Mouse (Mus musculus) embryonic facial prominence, embryonic 13.5 days (tissue): ENCODE results near the gene Sdf4. TPM values are rescaled to one million over a fixed set of nuclear protein-coding genes. Genes with fewer than 3 reads are reported as not detected.

Experiments used
- ATAC-seq: fragments of 200-750 bp; cut with Nextera tagmentation; 2 replicates; pipeline ENCODE4 v1.8.0; 2017; ENCODE audit warnings: low read depth; ENCODE audit not compliant: insufficient number of reproducible peaks, insufficient read depth, low FRiP score, low TSS enrichment
- H3K27ac ChIP-seq: fragments of 300-500 bp; sonication (generic); 2 replicates; pipeline ENCODE4 v1.5.1; 2015; ENCODE audit warnings: moderate library complexity, mild to moderate bottlenecking, inconsistent platforms
- H3K27me3 ChIP-seq: fragments of 300-500 bp; sonication (generic); 2 replicates; pipeline ENCODE4 v1.6.1; 2015; ENCODE audit warnings: mild to moderate bottlenecking, inconsistent platforms
- H3K36me3 ChIP-seq: fragments of 300-500 bp; sonication (generic); 2 replicates; pipeline ENCODE4 v1.6.1; 2015; ENCODE audit warnings: mild to moderate bottlenecking, inconsistent platforms
- H3K4me1 ChIP-seq: fragments of 300-500 bp; sonication (generic); 2 replicates; pipeline ENCODE4 v1.6.1; 2015; ENCODE audit warnings: inconsistent platforms
- H3K4me2 ChIP-seq: fragments of 300-500 bp; sonication (generic); 2 replicates; pipeline ENCODE4 v1.6.1; 2015; ENCODE audit warnings: moderate library complexity, mild to moderate bottlenecking, inconsistent platforms
- H3K4me3 ChIP-seq: fragments of 300-500 bp; sonication (generic); 2 replicates; pipeline ENCODE4 v1.5.1; 2015; ENCODE audit warnings: mild to moderate bottlenecking, inconsistent platforms
- H3K9ac ChIP-seq: fragments of 300-500 bp; sonication (generic); 2 replicates; pipeline ENCODE4 v1.6.1; 2015; ENCODE audit warnings: mild to moderate bottlenecking, inconsistent platforms
- H3K9me3 ChIP-seq: fragments of 300-500 bp; sonication (generic); 2 replicates; pipeline ENCODE4 v1.6.1; 2016; ENCODE audit warnings: inconsistent platforms
- WGBS: fragments of 180-500 bp; shearing (Covaris S2); methylation state at CpG from one replicate; pipeline ENCODE4 v1.1.7; 2015; ENCODE audit warnings: mixed read lengths; 5-methylcytosine and 5-hydroxymethylcytosine counted together
- polyA plus RNA-seq: library from polyadenylated mRNA; unstranded; fragments of >200 nt; fragmentation: Nextera tagmentation; extraction: Ambion mirVana; gene quantifications from 2 replicates; pipeline ENCODE4 v1.2.1, GENCODE M21; 2015

The Sdf4 gene
- polyA plus RNA-seq, 1 experiment from 2014 or later = 154 TPM

DNA sequence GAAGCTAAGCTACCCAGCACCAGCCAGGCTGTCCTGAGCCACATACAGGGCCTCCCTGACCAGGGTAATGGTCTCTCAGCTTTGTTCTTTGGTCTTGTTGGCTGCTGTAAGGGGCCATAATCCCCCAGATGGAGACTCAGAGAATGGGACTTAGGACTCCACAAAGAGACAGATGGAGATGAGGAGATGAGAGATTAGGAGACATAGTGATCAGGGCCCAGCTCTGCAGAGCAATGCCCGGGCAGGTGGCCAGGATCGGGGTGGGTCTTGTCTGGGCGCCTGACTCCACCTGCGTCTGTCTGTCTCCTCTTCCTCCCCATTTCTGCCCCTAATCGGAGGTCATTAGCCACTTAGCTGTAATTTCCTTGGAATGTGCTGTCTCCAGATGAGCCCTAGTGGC is 22.4 kb upstream of the Sdf4 start:
- H3K9me3 ChIP-seq = no peaks in the 10 kb centered on the region
- 60% methylated on average over 5 of the region's 5 CpGs for WGBS
- ATAC-seq = no peak

DNA sequence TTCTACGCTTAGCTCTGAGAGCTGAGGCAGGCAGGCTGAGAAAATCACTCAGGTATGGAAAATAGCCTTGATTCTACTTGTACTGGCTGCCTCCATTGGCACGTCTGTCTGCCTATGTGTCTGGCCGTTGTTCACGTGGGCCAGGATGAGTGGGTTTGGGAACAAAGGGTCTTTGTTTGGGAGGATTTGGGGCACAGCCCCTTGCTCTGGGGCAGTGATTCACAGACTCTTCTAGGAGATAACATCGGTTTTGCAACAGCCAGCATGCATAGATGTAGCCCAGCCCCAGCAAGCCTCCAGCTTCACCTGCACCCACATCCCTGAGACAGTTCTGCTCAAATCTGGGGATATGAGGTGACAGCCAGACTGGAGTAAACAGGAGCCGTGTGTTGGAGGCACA is 20.0 kb upstream of the Sdf4 start:
- H3K36me3 ChIP-seq = no peaks in the 10 kb centered on the region
- no peak for ATAC-seq
- H3K4me3 ChIP-seq = no peak overlapping the region
- no peak overlapping the region for H3K9ac ChIP-seq
- no peaks in the 10 kb centered on the region for H3K27me3 ChIP-seq
- no peaks in the 10 kb centered on the region for H3K9me3 ChIP-seq
- no peak overlapping the region for H3K4me2 ChIP-seq
- H3K27ac ChIP-seq = no peak overlapping the region
- WGBS = 37% methylated on average over 6 of the region's 6 CpGs
- no peaks in the 10 kb centered on the region; the same call in 1 of the 2 replicates for H3K4me1 ChIP-seq

More for the DNA sequence above, 22.4 kb upstream of the Sdf4 start:
- H3K36me3 ChIP-seq = peaks cover 18% of the 10 kb centered on the region
- H3K9ac ChIP-seq = no peak overlapping the region
- no peak overlapping the region for H3K4me2 ChIP-seq
- no peak overlapping the region; the same call in 1 of the 2 replicates for H3K27ac ChIP-seq
- no peak overlapping the region for H3K4me3 ChIP-seq
- no peaks in the 10 kb centered on the region for H3K27me3 ChIP-seq
- no peaks in the 10 kb centered on the region; the same call in 1 of the 2 replicates for H3K4me1 ChIP-seq

DNA sequence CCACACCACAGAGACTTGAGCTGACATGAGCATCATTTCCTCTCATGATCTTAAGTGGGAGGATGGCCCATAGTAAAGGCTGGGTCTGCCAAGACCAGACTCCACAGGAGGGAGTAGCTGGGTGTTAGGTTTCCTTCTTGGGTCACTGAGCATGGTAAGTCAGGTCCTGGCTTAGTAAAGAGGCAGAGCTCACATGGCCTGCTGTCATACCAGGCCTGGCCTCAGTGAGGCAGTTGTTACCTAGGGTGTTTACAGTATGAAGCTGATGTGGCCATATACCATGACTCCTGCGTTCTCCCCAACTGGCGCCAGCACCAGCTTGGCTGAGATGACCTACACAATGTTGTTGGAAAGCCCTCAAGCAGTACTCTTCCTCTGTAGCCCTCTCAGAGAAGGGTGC is 19.4 kb upstream of the Sdf4 start:
- Histone ChIP-seq H3K4me3 (no peak overlapping the region), H3K27ac (no peak overlapping the region), H3K4me1 (no peaks in the 10 kb centered on the region; the same call in 1 of the 2 replicates), H3K36me3 (no peaks in the 10 kb centered on the region), H3K9ac (no peak overlapping the region), H3K27me3 (no peaks in the 10 kb centered on the region), H3K4me2 (no peak overlapping the region), H3K9me3 (no peaks in the 10 kb centered on the region)
- ATAC-seq = no peak
- WGBS = 84% methylated on average over 2 of the region's 2 CpGs

DNA sequence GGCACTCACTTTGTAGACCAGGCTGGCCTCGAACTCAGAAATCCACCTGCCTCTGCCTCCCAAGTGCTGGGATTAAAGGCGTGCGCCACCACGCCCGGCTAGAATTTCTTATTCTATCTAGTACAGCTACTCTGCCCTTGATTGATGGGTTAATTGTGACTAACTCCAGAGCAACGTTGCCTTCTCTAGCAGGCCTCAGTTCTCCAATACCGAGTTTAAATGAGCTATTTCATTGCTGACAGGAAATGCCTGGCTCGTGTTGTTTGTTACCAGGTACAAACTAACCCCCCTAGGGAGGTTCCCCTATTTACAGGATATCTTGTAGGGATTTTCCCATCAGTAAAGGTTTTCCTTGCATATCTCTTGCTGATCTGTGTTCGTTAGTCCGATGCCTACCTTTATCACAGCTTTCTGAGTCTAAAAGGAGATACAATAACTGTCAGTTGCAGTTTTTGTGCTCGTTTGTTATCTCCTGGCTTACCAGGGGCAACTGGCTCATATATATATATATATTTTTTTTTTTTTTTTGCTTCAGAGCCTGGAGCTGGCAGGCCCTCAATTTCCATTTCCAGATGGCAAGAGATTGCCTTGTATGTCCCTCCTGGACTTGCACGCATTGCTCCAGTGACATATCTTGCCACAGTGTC is 11.1 kb upstream of the Sdf4 start:
- H3K36me3 ChIP-seq = no peaks in the 10 kb centered on the region
- H3K27me3 ChIP-seq = no peaks in the 10 kb centered on the region
- no peak overlapping the region for H3K4me3 ChIP-seq
- no peak for ATAC-seq
- H3K9me3 ChIP-seq = no peaks in the 10 kb centered on the region
- no peak overlapping the region for H3K27ac ChIP-seq
- H3K9ac ChIP-seq = no peak overlapping the region
- H3K4me1 ChIP-seq = no peaks in the 10 kb centered on the region
- 74% methylated on average over 12 of the region's 12 CpGs for WGBS
- H3K4me2 ChIP-seq = no peak overlapping the region

DNA sequence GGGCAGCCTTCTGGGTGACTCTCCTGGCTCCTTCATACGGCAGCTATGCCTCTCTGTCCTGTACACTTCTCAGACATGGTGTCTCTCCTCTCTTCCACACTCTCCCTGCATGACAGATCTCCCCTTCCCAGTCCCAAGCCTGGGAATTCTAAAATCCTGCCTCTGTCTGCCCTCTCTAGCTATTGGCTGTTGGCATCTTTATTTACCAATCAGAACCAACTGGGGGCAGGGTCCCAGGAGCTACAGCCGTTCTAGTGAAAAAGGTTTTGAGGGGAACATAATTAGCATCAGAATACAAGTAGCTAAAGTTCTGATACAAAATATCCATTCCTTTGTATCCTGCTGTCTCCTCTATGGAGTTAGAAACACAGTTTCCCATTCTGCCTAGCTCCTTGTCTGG is 8.9 kb upstream of the Sdf4 start:
- Histone ChIP-seq H3K4me2 (no peak overlapping the region), H3K4me1 (no peaks in the 10 kb centered on the region), H3K27ac (no peak overlapping the region), H3K9me3 (no peaks in the 10 kb centered on the region), H3K36me3 (no peaks in the 10 kb centered on the region), H3K9ac (peak overlapping the region; percentile 41; the same call in 1 of the 2 replicates), H3K27me3 (no peaks in the 10 kb centered on the region), H3K4me3 (no peak overlapping the region)
- no peak for ATAC-seq
- 14% methylated on average over 2 of the region's 2 CpGs for WGBS

DNA sequence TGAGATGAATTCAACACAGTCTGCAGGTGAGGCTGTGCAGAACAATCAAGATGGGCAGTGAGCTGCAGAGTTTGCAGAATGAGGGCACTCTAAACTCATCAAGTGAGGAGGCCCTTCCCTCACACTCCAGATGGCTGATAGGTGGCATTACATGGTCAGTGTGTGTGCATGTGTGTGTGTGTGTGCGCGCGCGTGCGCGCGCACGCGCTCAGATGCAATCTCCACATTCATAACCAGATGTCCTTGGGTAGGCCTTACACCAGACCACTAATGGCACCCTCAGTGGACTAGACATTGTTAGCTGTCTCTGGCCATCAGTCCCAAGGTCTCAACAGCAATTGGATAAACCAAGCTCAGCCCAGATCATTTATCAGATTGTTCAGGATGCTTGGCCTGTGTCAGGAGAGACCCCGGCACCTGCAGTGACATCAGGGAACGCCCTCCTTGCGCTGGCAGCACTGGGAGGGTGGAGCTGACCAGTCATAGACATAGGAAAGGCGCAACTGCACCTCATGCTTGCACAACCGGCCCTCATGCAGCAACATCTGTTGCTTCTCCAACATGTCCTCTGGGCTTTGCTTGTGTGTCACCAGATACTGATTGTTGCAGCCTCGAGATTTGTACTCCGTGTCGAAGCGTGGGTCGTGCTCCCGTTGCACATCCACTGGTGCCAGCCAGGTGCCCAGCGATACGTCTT is 1.3 kb upstream of the Sdf4 start:
- Histone ChIP-seq H3K36me3 (peaks cover 19% of the 10 kb centered on the region), H3K9me3 (no peaks in the 10 kb centered on the region), H3K4me1 (peaks cover 24% of the 10 kb centered on the region), H3K9ac (peak overlapping the region; percentile 83), H3K4me2 (peak overlapping the region; percentile 98), H3K27ac (peak overlapping the region; percentile 97; the same call in 1 of the 2 replicates), H3K4me3 (peak overlapping the region; percentile 90), H3K27me3 (no peaks in the 10 kb centered on the region)
- ATAC-seq = no peak
- 88% methylated on average over 22 of the region's 22 CpGs for WGBS

DNA sequence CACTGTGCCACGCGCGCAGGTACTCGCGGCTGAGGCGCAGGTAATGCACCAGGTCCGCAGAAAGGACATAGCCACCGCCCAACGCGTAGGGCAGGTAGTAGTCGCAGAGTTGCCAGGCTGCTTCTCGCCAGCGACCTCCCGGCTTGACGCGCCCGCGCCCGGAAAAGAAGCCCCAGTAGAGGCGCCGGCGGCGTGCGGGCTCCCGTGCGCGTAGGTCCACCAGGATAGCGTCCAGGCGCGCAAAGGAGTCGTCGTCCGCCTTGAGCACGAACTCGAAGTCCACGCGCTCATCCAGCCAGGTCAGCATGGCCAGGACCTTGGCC is 803 bp upstream of the Sdf4 start:
- peak overlapping the region; percentile 83 for H3K9ac ChIP-seq
- H3K27ac ChIP-seq = peak overlapping the region; percentile 97
- 30% methylated on average over 37 of the region's 37 CpGs for WGBS
- no peak for ATAC-seq
- H3K4me1 ChIP-seq = peaks cover 24% of the 10 kb centered on the region
- H3K4me2 ChIP-seq = peak overlapping the region; percentile 98
- H3K36me3 ChIP-seq = peaks cover 24% of the 10 kb centered on the region
- H3K4me3 ChIP-seq = peak overlapping the region; percentile 90
- no peaks in the 10 kb centered on the region for H3K9me3 ChIP-seq
- H3K27me3 ChIP-seq = no peaks in the 10 kb centered on the region

DNA sequence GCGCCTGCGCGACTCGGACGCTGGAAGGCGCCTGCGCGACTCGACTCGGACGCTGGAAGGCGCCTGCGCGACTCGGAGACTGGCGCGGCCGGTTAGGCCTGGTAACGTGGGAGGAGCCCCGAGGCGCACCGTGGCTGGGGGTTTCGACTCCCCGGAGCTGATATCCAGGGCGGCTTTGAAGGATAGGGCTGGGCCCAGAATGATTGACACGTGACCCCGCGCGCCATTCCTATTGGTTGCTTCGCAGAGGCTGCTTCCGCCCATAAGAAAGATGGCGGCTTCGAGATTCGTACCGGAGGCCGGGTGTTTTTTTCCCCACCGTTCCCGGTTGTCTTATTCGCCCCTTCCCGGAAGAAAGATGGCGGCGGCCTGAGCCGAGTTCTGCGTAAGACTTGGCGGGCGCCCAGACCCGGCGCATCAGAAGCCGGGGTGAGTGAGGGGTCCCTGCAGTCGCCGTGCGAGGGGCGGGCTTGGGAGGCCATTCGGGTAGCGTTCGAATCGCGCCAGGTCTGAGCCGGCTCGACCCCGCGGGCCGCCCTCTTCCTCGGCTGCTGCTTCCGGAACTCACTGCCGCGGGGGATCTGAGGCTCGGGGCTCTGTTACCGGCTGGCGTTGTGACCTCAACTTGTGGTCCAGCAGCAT is 355 bp downstream of the Sdf4 start:
- Histone ChIP-seq H3K9me3 (no peaks in the 10 kb centered on the region), H3K4me2 (peak overlapping the region; percentile 98), H3K27me3 (no peaks in the 10 kb centered on the region), H3K4me3 (peak overlapping the region; percentile 90), H3K36me3 (peaks cover 35% of the 10 kb centered on the region), H3K4me1 (peaks cover 24% of the 10 kb centered on the region), H3K9ac (peak overlapping the region; percentile 91), H3K27ac (peak overlapping the region; percentile 93)
- under 1% methylated on average over 70 of the region's 70 CpGs for WGBS
- ATAC-seq = peak; percentile 82

DNA sequence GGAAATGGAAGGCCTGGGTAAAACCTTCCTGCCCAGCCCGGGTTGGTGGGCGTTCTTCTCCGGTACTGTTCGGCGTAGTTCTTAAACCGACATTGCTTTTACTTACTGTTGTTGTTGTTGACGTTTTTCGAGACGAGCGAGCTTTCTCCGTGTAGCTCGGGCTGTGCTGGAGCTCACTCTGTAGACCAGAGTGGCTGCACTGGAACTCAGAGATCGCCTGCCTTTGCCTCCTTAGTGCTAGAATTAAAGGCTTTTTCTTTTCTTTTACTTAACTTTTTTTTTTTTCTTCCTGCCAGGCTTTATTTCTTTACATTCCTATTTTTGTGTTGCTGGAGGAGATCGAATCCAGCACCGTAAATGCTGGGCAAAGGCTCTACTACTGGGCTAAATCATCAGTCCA is 934 bp downstream of the Sdf4 start:
- peak overlapping the region; percentile 91 for H3K9ac ChIP-seq
- ATAC-seq = no peak
- peak overlapping the region; percentile 93 for H3K27ac ChIP-seq
- peaks cover 24% of the 10 kb centered on the region for H3K4me1 ChIP-seq
- no peaks in the 10 kb centered on the region for H3K27me3 ChIP-seq
- no peaks in the 10 kb centered on the region for H3K9me3 ChIP-seq
- WGBS = 5% methylated on average over 15 of the region's 15 CpGs
- peaks cover 40% of the 10 kb centered on the region for H3K36me3 ChIP-seq
- H3K4me3 ChIP-seq = peak overlapping the region; percentile 90
- peak overlapping the region; percentile 70 for H3K4me2 ChIP-seq

DNA sequence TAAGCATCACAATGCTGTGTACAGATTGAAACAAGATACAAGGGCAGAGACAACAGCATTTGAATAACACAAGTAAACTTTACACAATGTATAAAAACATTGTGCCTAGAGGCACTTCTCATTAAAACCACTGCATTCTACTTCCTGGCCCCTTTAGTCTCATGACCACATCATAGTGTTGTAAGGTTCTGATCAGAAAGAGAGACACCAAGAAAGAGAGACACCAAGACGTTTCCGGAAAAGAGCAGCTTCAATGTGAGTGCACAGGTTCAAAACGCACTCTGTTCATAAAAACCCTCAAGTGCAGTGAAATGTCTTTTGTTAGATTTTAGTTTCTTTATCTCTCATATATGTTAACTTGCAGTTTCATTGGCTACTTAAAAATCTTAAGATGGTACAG is 11.4 kb downstream of the Sdf4 start:
- ATAC-seq = no peak
- Histone ChIP-seq H3K27me3 (no peaks in the 10 kb centered on the region), H3K4me3 (no peak overlapping the region), H3K9me3 (no peaks in the 10 kb centered on the region), H3K27ac (no peak overlapping the region), H3K9ac (no peak overlapping the region), H3K4me2 (no peak overlapping the region), H3K4me1 (no peaks in the 10 kb centered on the region), H3K36me3 (peaks cover 93% of the 10 kb centered on the region)
- WGBS = 89% methylated on average over 3 of the region's 3 CpGs

DNA sequence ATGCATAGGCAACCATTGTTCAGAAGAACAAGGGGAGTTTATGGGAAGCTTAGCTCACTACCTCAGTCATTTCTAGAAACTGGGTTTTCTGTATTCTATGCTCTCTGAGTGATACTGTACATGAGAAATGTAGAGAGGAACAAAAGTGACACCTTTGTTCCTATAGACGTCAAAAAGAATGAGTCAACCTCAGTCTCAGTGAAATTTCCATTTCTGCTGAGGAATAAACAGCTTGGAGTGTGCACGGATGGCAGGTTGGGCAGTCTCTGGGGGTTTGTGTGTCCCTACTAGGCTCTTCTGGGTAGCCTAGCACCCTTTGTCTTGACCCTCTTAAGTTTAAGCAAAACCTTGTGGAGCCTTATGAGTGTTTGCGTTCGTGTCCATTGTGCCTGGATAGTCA is 15.7 kb downstream of the Sdf4 start:
- peaks cover 93% of the 10 kb centered on the region for H3K36me3 ChIP-seq
- H3K9me3 ChIP-seq = no peaks in the 10 kb centered on the region
- H3K4me3 ChIP-seq = no peak overlapping the region
- no peaks in the 10 kb centered on the region for H3K4me1 ChIP-seq
- no peak overlapping the region for H3K4me2 ChIP-seq
- no peaks in the 10 kb centered on the region for H3K27me3 ChIP-seq
- no peak for ATAC-seq
- WGBS = 93% methylated on average over 4 of the region's 4 CpGs
- no peak overlapping the region for H3K27ac ChIP-seq
- no peak overlapping the region for H3K9ac ChIP-seq

DNA sequence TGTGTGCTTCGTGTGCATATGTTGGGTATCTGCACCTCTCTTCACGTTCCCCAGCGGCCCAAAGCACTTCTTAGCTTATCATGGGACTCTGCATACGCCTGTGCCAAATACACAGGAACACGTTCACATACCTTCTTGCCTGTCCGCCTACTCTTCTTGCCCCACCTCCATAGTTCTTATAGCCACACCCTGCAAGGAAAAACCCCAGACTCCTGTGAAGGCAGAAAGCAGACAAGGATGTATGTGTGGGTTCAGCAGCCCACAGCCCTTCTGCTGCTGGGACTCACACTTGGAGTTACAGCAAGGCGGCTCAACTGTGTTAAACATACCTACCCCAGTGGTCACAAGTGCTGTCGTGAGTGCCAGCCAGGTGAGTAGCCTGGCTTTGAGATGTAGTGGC is 21.0 kb downstream of the Sdf4 start, which contains the start of gene Tnfrsf4:
Tnfrsf4 (plus strand) TSS at position 207 of the 400 bp plus-strand sequence.
- no peak within 1 kb of the TSS for H3K4me3 ChIP-seq
- H3K27ac ChIP-seq = no peak within 1 kb of the TSS
- H3K9ac ChIP-seq = no peak within 1 kb of the TSS
- no peaks in the 10 kb centered on the region for H3K27me3 ChIP-seq
- H3K36me3 ChIP-seq = peaks cover 54% of the 10 kb centered on the region
- ATAC-seq = no peak
- no peaks in the 10 kb centered on the region for H3K9me3 ChIP-seq
- 81% methylated on average over 8 of the region's 8 CpGs for WGBS
- H3K4me2 ChIP-seq = no peak within 1 kb of the TSS
- no peaks in the 10 kb centered on the region for H3K4me1 ChIP-seq
